Mouse (Mus musculus): Measurements from ENCODE around the gene Tgm2.

GRCm38 (mm10) chr2:158094846-158095245, 51.4 kb downstream of the Tgm2 start:
- TF ChIP-seq CTCF (IDR thresholded peaks at IDR 0.05; ENCODE audit: extremely low read depth, insufficient read depth, low read length) (no peak), POLR2A (IDR thresholded peaks at IDR 0.05; ENCODE audit: extremely low read depth, insufficient read depth, low read length) (no peak)
